Mouse (Mus musculus): Measurements from ENCODE around the gene Retreg3. TPM values are rescaled to one million over a fixed set of nuclear protein-coding genes. Genes with fewer than 3 reads are reported as not detected.

Gene Retreg3
- total RNA-seq, 2 experiments from 2014 or later, result 32.1 to 32.3 TPM

GRCm38 (mm10) chr11:101115564-101115963 is 4.1 kb downstream of the Retreg3 start:
- DNase-seq, result no peak

- no peak for DNase-seq
These were observed 7.5 kb downstream of the Retreg3 start for GRCm38 (mm10) chr11:101112186-101112585.

- DNase-seq, result no peak
These were observed 8.5 kb downstream of the Retreg3 start for GRCm38 (mm10) chr11:101111178-101111577.

- DNase-seq, result no peak
These were observed 9.0 kb downstream of the Retreg3 start for GRCm38 (mm10) chr11:101110708-101111107.

- no peak for DNase-seq
These were observed 10.3 kb downstream of the Retreg3 start for GRCm38 (mm10) chr11:101109351-101109750.

DNA sequence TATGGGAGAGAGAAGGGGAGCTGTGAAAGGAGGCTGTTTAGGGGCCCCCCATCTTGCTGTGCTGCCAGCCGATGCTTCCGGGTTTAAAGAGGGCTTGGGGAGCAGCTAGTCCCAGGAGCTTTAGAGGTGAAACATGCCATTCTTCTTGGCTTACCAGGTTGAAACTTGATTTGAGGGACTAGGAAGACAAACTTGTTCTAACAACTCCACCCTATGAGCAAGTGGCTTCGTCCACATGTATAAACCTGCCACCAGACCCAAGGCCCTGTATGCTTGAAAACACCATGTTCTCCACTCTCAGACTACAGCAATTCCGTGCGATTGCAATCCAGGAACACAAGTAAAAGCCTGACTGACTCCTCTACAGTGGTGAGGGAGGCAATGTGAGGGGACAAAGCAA is 16.7 kb downstream of the Retreg3 start:
- no peak for DNase-seq

DNA sequence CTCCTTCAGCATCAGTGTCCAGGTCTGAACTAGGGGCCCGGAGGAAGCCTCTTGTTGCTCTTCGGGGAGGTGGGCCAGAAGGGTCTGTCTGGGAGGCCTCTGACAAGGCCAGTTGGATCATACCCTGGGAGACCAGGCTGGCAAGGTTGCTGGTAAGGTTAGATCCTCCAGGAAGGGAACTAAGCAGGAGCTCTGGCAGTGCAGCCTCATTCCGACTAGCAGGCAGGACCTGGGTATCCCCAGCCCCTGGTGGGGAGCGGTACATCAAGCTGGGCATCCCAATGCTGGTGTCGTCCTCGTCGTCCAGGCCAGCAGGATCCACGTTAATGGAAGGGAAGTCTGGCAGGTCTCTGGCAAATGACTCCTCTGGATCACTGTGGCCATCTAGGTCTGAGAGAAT is 21.5 kb downstream of the Retreg3 start:
- DNase-seq, result no peak

GRCm38 (mm10) chr11:101095314-101096024 is 24.2 kb downstream of the Retreg3 start, which contains the start of gene Psmc3ip:
TSS of gene Psmc3ip (minus strand) at chr11:101095436.
- DNase-seq, result peak; percentile 97

GRCm38 (mm10) chr11:101094930-101095313 is 24.8 kb downstream of the Retreg3 start:
- DNase-seq, result no peak

- no peak for DNase-seq
These were observed 29.8 kb downstream of the Retreg3 start for GRCm38 (mm10) chr11:101089931-101090330.

DNA sequence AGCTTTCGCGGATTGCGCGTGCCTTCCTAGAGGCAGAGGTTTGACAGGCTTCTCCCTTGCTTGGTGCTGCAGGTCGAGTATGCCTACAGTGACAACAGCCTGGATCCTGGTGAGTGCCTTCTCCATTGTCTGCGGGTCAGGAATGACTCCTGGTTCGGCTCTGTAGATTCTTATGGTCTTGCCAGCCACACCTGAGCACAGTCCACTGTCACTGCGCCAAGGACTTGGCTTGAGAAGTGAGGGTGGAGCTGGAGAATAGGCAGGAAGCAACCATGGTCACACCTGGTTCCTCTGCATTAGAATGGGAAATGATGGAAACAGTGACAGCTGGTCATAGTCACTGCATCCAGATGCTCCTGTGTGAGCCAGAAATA is 32.0 kb downstream of the Retreg3 start:
- DNase-seq, result no peak

DNA sequence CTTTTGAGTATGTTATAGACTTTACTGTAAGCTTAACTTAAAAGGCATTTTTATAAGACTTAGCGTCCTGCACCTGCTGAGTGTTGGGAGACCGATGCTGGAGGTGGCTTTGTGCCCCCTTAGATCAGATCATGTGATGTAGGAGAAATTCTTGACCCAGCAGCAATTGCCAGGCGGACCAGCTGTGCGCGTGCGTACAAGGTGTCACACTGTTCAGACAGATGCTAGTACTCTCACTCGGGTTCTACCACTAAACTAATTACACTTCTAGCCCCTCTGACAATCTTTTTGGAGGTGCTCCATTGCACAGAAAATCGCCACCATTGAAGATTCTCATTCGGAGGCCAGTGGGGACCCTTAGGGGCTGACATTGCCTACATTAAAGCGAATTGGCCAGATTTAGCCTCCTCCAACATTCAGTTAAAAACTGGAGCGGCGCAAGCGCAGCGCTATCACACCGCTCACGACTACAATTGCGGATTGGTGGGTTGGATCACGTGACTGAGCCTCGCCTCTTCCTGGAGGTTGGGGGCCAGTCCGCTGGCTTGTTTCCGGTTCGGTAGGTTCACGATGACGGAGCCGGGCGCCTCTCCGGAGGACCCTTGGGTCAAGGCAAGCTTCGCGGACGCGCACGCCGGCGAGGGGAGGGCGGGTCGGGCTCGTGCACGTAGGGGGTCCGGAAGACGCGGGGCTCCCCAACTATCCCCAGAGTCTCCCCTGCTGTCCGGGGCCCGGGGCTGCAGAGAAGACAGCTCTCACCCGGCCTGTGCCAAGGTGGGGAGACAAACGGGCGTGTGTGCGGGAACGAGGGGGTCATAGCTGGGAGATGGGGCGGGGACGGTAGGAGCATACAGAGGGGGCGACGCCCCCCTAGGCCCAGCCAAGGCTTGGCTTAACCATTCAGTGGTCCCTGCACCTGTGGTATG is 32.7 kb downstream of the Retreg3 start, which contains the start of gene Mlx:
Gene Mlx, plus strand, starts transcription at position 522 of the 926 bp plus-strand sequence.
- peak; percentile 91 for DNase-seq

GRCm38 (mm10) chr11:101086323-101086674 is 33.4 kb downstream of the Retreg3 start:
- no peak for DNase-seq

DNA sequence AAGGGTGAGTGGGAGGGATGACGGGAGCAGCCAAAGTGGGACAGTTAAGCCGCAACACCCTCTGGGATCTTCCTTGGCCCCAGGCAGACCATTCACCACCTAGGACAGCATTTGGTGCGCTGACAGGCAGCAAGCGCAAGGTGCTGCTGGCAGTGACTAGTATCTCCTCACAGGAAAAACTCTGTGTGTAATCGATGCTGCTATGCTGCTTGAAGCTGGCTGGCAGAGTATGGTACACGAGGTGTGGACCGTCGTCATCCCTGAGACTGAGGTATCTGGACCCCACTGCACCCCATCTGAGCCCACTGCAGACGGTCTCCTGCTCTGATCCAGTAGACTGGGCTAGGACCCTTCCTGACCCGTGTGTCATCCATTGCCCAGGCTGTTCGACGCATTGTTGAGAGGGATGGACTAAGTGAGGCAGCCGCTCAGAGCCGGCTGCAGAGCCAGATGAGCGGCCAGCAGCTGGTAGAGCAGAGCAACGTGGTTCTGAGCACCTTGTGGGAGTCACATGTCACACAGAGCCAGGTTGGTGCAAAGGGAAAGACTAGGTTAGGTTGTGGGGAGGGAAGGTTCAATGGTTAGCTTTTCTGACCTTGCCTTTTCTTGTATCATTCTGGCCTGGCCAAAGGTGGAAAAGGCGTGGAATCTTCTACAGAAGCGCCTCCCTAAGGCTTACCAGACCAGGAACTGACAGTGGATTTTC is 33.9 kb downstream of the Retreg3 start:
- no peak for DNase-seq

DNA sequence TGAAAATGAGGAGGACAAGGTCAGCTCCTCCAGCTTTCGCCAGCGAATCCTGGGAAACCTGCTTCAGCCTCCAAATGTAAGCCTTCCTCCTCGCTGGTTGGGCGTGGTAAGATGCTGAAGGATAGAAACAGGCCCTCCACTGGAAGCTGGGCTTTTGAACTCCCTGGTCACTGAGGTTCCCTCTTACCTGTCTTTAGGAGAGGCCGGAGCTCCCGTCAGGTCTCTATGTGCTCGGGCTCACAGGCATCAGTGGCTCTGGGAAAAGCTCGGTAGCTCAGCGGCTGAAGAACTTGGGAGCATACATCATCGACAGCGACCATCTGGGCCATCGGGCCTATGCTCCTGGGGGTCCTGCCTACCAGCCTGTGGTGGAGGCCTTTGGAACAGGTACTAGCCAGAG is 34.9 kb downstream of the Retreg3 start:
- no peak for DNase-seq

DNA sequence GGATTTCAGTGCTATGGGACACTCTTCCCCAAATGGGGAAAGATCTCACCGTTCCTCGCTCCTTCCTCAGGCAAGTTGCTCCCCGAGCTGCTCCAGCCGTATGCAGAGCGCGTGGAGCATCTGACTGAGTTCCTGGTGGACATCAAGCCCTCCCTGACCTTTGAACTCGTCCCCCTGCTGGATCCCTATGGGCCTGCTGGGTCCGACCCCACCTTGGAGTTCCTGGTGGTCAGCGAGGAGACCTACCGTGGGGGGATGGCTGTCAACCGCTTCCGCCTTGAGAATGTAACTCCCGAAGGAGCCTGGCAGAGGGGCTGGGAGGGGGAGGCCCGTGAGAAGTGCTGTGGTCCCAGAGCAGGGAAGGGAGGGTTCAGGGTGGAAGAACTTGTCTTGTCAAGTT is 35.4 kb downstream of the Retreg3 start:
- DNase-seq, result no peak

DNA sequence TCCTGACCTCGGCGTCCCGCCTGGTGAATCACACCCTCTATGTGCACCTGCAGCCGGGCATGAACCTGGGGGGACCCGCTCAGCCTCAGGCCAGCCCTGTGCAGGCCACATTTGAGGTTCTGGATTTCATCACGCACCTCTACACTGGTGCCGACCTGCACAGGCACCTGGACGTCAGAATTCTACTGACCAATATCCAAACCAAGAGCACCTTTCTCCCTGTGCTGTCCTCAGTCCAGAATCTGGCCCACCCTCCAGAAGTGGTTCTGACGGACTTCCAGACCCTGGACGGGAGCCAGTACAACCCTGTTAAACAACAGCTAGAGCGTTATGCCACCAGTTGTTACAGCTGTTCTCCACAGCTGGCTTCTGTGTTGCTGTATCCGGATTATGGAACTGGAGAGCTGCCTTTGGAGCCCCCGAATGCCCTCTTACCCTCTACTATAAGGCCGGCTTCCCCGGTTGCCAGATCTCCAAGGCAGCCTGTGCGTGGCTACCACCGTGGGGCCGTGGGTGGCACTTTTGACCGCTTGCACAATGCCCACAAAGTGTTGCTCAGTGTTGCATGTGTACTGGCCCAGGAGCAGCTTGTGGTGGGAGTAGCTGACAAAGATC is 36.5 kb downstream of the Retreg3 start:
- no peak for DNase-seq

DNA sequence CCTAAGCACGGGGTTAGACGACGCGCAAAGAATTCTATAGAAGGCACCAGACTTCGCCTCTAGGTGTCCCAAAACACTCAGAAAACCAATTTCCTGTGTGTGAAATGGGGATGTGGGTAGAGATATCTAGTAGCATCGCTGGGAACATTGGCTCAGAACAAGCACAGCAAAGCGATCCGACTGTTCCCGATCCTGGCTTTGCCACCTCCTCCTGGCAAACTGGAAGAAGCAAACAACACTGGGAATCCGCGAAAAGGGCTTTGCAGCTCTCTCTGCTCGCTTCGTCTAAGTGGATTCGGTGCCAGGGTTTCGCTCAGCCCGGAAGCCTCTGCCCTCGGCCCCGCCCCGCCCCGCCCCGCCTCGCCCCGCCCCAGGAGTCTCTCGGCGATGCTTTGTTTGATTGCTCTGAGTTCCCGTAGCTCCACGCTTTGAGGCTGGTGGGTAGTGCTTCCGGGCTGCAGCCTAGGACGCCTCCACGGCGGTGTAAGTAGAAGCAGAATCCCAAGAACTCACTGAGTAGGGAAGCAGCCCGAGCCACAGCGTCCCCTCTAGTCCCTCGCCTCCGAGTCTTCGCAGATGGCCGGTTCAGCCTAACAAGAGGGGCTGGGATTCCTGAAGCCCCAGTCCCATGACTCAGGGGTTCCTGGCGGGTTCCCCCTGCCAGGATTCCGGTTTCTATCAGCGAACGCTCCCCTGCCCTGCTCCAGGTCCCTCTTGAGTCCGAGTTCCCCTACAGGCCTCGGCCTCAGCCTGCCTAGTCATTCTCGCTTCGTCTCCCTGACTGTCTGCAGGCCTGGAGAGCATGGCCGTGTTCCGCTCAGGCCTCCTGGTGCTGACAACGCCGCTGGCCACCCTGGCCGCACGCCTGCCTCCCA is 37.2 kb downstream of the Retreg3 start, which contains the start of gene Coasy:
Gene Coasy, plus strand, starts transcription at position 358 of the 875 bp plus-strand sequence.
- peak; percentile 86 for DNase-seq

- no peak for DNase-seq
These were observed 38.0 kb downstream of the Retreg3 start for GRCm38 (mm10) chr11:101081659-101082058.

GRCm38 (mm10) chr11:101080421-101080820 is 39.3 kb downstream of the Retreg3 start:
- no peak for DNase-seq

- DNase-seq, result no peak
These were observed 39.9 kb downstream of the Retreg3 start for GRCm38 (mm10) chr11:101079746-101080145.

Measured in heart, postnatal 4 days (tissue).